8 mouse cellular contexts compared by ENCODE assay signal in the genomic region with DNA sequence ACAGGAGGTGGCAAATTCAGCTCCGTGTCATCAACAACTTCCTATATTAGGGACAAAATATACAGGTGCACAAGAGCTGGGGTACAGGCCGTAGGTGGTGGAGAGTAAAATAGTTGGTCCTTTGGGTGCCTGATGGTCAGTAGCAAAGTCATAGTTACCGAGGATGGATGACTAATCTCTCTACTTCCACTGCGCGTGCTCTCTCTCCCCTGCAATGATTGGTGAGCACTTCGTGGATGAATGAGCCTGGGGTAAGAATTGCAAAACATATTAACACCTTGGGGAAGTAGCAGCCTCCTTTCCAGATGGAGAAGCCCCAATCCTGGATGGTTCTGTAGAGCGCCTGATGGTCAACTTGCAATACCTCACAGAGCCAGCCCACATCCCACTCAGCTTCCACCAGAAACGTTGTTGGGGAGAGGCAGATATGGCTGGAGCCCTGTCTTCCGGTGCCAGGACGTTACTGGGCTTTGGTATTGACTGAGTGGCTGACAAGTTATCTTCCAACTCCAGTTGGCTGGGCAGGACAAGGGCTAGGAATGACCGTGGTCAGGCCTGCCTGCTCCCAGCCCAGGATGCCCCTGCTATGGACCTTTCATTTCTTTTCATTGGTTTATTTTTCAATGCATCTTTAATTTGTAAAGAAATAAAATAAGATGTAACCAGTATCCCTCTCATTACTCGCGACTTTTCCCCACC. TPM values are rescaled to one million over a fixed set of nuclear protein-coding genes. Genes with fewer than 3 reads are reported as not detected.
DNase-seq lines count a peak whose midpoint lies in the region; ATAC-seq and TF ChIP-seq lines count a peak whose summit lies in the region.

No protein-coding gene starts in this region.

- peaks cover 38% of the 10 kb centered on the region for H3K36me3 ChIP-seq in intestine, embryonic 15.5 days
- peaks cover 25% of the 10 kb centered on the region for H3K36me3 ChIP-seq in midbrain, embryonic 16.5 days (ENCODE audit: control insufficient read depth, insufficient read depth, low read length)

- H3K27ac ChIP-seq in embryonic fibroblast, embryonic 13.5 days (ENCODE audit: insufficient read depth, low read length) = no peak overlapping the region
- H3K27ac ChIP-seq in intestine, embryonic 15.5 days = peak overlapping the region; percentile 99
- peak overlapping the region; percentile 98 for H3K27ac ChIP-seq in midbrain, embryonic 16.5 days (ENCODE audit: low read length)

- TF ChIP-seq CTCF in embryonic fibroblast, embryonic 13.5 days (IDR thresholded peaks at IDR 0.05; ENCODE audit: borderline replicate concordance, insufficient read depth, low read length) = no peak

- H3K27me3 ChIP-seq in intestine, embryonic 15.5 days (replicated peaks) = no peaks in the 10 kb centered on the region
- no peaks in the 10 kb centered on the region for H3K27me3 ChIP-seq in midbrain, embryonic 16.5 days (ENCODE audit: control insufficient read depth, insufficient read depth, low read depth, low read length)

- H3K4me3 ChIP-seq in embryonic fibroblast, embryonic 13.5 days (ENCODE audit: insufficient read depth, low read length) = peak overlapping the region; percentile 50
- peak overlapping the region; percentile 90 for H3K4me3 ChIP-seq in intestine, embryonic 15.5 days (replicated peaks)
- peak overlapping the region; percentile 77 for H3K4me3 ChIP-seq in midbrain, embryonic 16.5 days (ENCODE audit: low read depth, low read length)

- H3K9ac ChIP-seq in intestine, embryonic 15.5 days = 0 out of 2 replicates have a peak overlapping the region, but pooled peaks have one; percentile 92
- peak overlapping the region; percentile 96 for H3K9ac ChIP-seq in midbrain, embryonic 16.5 days (ENCODE audit: low read depth, low read length)

- DNase-seq in frontal cortex, postnatal 14 days (ENCODE audit: low spot score in 2 of 2) = no peak
- peak; percentile 30 for DNase-seq in 3134 (ENCODE audit: extremely low read depth, insufficient read length, low spot score)
- no peak for DNase-seq in frontal cortex, postnatal 36 days (ENCODE audit: low spot score in 2 of 2)
- no peak for DNase-seq in cerebellum, adult 18-20 months

- no peak for TF ChIP-seq POLR2A in embryonic fibroblast, embryonic 13.5 days (IDR thresholded peaks at IDR 0.05; ENCODE audit: low read depth, low read length)

- WGBS in intestine, embryonic 15.5 days = 48% methylated on average over 13 of the region's 13 CpGs
- WGBS in midbrain, embryonic 16.5 days = 48% methylated on average over 13 of the region's 13 CpGs

- H3K4me1 ChIP-seq in embryonic fibroblast, embryonic 13.5 days (ENCODE audit: control insufficient read depth, insufficient read depth, low read length) = peaks cover 5% of the 10 kb centered on the region
- H3K4me1 ChIP-seq in intestine, embryonic 15.5 days (replicated peaks) = peaks cover 41% of the 10 kb centered on the region
- H3K4me1 ChIP-seq in midbrain, embryonic 16.5 days (ENCODE audit: control insufficient read depth, insufficient read depth, low read length) = peaks cover 41% of the 10 kb centered on the region

- no peaks in the 10 kb centered on the region for H3K9me3 ChIP-seq in intestine, embryonic 15.5 days
- no peaks in the 10 kb centered on the region for H3K9me3 ChIP-seq in midbrain, embryonic 16.5 days (replicated peaks; ENCODE audit: control insufficient read depth, low read length, poor library complexity, severe bottlenecking)

- peak; percentile 3; the same call in 1 of the 2 replicates for ATAC-seq in frontal cortex, adult (ENCODE audit: low TSS enrichment)
- peak; percentile 25 for ATAC-seq in intestine, embryonic 15.5 days
- peak; percentile 23 for ATAC-seq in midbrain, embryonic 16.5 days

- H3K4me2 ChIP-seq in intestine, embryonic 15.5 days (replicated peaks) = peak overlapping the region; percentile 73
- peak overlapping the region; percentile 57 for H3K4me2 ChIP-seq in midbrain, embryonic 16.5 days (ENCODE audit: low read length)

RNA-seq across cellular contexts. Expression of gene Fut11, which starts 0.4 kb away (rescaled TPM):
- 14.5 and 24.4 TPM in 2 replicates for polyA plus RNA-seq in embryonic fibroblast, embryonic 13.5 days (2011; ENCODE audit: insufficient read length, low read depth, missing spikeins)
- 21.2 and 22.8 TPM in 2 replicates for polyA plus RNA-seq in intestine, embryonic 15.5 days (2015; fragmentation: Nextera tagmentation; extraction: Ambion mirVana)
- polyA plus RNA-seq in midbrain, embryonic 16.5 days (2015; fragmentation: Nextera tagmentation; extraction: Ambion mirVana) = 25.5 and 27.2 TPM in 2 replicates

RNA-seq across cellular contexts. Expression of gene Chchd1, which starts 8.5 kb away (rescaled TPM):
- 99.8 and 109 TPM in 2 replicates for polyA plus RNA-seq in embryonic fibroblast, embryonic 13.5 days (2011; ENCODE audit: insufficient read length, low read depth, missing spikeins)
- polyA plus RNA-seq in intestine, embryonic 15.5 days (2015; fragmentation: Nextera tagmentation; extraction: Ambion mirVana) = 191 and 227 TPM in 2 replicates
- 166 and 171 TPM in 2 replicates for polyA plus RNA-seq in midbrain, embryonic 16.5 days (2015; fragmentation: Nextera tagmentation; extraction: Ambion mirVana)

RNA-seq across cellular contexts. Expression of gene Zswim8, which starts 13.0 kb away (rescaled TPM):
- polyA plus RNA-seq in embryonic fibroblast, embryonic 13.5 days (2011; ENCODE audit: insufficient read length, low read depth, missing spikeins) = 125 and 130 TPM in 2 replicates
- polyA plus RNA-seq in intestine, embryonic 15.5 days (2015; fragmentation: Nextera tagmentation; extraction: Ambion mirVana) = 21.2 and 23.5 TPM in 2 replicates
- 44.9 and 50.3 TPM in 2 replicates for polyA plus RNA-seq in midbrain, embryonic 16.5 days (2015; fragmentation: Nextera tagmentation; extraction: Ambion mirVana)

RNA-seq across cellular contexts. Expression of gene Sec24c, which starts 20.2 kb away (rescaled TPM):
- 85.1 and 91.8 TPM in 2 replicates for polyA plus RNA-seq in embryonic fibroblast, embryonic 13.5 days (2011; ENCODE audit: insufficient read length, low read depth, missing spikeins)
- 82.8 and 96.2 TPM in 2 replicates for polyA plus RNA-seq in intestine, embryonic 15.5 days (2015; fragmentation: Nextera tagmentation; extraction: Ambion mirVana)
- 89.9 and 92.9 TPM in 2 replicates for polyA plus RNA-seq in midbrain, embryonic 16.5 days (2015; fragmentation: Nextera tagmentation; extraction: Ambion mirVana)

RNA-seq across cellular contexts. Expression of gene Synpo2l, which starts 26.2 kb away (rescaled TPM):
- 0.33 TPM in 1 of 2 replicates, not detected in the other for polyA plus RNA-seq in embryonic fibroblast, embryonic 13.5 days (2011; ENCODE audit: insufficient read length, low read depth, missing spikeins)
- polyA plus RNA-seq in intestine, embryonic 15.5 days (2015; fragmentation: Nextera tagmentation; extraction: Ambion mirVana) = 0.13 and 0.52 TPM in 2 replicates
- 0.16 and 0.24 TPM in 2 replicates for polyA plus RNA-seq in midbrain, embryonic 16.5 days (2015; fragmentation: Nextera tagmentation; extraction: Ambion mirVana)
